Mouse (Mus musculus): ENCODE measurements around the gene Mcm8. TPM values are rescaled to one million over a fixed set of nuclear protein-coding genes. Genes with fewer than 3 reads are reported as not detected.

Gene Mcm8
- polyA plus RNA-seq, 2 experiments from 2014 or later: 1.1 to 3.2 TPM

DNA sequence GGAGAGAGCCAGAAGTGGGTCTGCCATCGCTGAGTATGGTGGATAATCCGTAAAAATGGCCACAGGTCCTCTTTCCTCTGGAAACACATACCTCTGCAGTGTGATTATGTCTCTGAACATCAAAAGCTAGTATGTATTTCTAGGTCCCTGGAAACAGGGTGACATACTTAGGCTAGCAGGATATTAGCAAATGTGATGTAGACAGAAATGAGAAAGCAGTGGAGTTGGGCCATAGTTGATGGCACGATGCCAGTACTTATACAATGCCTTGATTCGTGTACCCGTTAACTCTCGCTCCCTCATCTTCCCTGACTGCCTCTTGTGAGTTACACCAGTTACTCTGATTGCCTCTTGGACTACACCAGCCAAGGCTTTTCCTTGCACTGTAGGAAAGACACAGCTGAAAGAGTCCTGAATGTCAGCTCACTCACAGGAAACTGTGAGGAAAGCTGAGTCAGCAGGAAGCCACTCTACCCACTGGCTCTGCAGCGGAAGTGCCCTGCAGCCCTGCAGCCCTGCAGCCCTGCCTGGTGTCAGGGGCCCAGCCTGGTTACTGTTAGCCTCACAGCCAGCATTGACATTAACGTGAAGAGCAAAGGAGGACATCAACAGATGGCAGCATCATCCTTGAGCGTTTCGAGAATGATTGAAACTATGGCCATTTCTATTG, 57.9 kb downstream of the Mcm8 start:
- peak; percentile 79 for ATAC-seq

DNA sequence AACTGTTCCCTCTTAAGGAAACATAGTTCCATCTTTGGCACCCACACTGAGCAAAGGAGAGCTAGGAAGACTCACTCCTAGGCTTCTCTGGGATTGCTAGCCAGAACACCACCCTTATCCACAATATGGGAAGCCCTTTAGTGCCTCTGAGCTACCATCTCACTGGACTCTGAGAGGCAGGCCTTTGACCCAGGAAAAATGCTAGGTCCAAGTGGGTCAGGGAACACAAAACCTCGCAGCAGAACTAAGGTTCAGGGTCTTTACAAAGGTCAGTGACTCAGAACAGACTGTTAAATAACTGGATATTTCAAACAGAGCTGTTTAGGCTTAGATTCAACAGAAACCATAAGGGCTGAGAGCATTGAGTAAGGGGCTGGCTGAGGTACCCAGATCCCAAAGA, 61.0 kb downstream of the Mcm8 start:
- no peak for ATAC-seq

DNA sequence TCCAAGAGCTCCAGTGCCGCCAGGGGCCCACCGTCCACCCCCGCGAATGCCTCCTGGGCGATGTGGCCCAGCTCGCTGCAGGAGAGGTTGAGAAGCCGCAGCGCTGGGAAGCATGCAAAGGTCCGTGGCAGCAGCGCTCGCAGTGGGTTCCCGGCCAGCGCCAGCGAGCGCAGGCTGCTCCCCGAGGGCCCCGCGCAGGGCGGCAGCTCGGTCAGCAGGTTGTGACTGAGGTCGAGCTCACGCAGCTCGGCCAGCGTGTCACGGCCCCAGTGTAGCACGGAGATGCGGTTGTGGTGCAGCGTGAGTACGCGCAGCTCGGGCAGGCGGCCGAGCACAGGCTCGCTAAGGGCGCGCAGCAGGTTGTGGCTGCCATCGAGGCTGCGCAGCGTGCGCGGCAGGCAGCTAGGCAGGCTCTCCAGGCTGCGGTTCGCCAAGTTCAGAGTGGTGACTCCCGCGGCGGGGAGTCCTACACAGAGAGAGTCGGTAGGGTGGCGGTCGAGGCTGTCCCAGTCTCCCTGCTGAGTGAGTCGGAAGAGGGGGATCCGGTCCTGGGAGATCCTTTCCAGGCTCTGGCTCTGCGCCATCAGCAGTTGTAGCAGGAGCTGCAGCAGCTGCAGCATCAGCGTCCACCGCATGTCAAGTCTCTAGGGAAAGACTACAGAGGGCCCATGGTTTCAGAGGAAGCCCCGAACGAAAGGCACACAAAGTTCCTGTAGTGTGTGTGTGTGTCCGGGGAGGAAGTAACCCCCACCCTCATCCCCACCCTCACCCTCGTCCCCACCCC, 63.5 kb downstream of the Mcm8 start:
- ATAC-seq: no peak

DNA sequence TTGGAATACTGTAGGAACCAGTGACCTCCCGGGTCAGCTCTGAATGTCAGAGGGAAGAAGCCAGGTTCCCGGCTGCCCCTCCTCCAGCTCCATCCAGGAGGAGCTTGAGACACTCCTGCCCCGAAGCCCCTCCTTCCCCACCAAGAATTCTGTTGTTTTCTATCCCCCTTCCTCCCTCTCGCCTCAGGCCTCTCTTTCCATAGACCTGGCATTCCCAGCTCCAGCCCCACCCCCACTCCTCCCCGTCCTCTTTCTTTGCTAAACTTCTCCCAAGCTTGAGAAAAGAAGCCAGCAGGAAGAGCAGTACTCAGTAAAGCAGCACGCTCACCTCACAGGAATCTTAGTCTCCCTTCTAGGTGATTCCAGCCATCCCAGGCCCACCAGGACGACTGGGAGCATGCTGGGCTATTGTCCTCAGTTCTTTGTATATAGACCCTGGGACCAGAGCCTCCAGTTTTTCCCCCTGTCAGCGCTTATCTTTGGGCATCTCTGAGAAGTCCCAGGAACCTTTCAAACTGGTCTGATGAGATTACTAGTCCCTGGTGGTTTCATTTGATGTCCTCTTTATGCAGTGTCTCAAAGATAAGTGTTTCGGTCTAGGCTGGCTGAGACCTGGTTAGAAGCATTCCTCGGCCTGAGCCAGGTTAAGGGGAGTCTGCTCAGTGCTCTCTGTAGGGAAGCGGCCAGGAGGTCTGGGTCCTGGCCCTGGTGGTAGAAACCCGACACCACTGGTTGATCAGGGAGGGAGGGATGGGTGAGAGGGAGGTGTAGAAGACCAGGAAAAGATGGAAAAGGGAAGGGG, 65.1 kb downstream of the Mcm8 start, which contains the start of gene Lrrn4:
Gene Lrrn4 (minus strand): TSS at position 48 of the 802 bp plus-strand sequence.
- no peak for ATAC-seq

DNA sequence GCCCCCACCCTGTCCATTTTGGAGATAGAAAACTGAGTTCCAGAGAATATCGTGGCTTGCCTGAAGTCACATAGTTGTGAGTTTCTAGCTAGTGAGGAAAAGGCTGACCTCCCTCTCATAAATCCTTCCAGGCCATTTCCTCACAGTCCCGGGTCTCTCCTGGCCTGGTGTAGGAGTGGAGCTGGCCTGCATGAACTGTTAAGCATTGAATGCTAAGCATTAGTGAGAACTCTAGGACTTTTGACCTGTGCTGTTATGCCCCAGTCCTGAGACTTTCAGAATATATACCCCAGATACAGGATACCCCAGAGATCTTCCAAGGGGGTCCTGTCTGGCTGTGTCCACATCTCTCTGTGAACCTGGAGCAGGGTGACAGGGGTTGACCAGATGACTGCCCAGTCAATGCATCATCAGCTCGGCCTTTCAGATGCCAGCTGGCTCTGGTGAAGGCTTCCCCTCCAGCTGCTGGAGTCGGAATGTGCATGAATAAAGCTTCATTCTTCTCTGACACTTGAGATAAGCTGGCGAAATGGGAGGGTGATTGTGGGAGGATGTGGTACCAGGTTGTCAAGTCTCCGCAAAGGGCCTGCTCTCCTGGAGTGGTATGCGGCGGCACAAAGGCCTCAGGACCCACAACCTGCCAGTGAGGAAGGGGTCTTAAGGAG, 68.5 kb downstream of the Mcm8 start:
- no peak for ATAC-seq

DNA sequence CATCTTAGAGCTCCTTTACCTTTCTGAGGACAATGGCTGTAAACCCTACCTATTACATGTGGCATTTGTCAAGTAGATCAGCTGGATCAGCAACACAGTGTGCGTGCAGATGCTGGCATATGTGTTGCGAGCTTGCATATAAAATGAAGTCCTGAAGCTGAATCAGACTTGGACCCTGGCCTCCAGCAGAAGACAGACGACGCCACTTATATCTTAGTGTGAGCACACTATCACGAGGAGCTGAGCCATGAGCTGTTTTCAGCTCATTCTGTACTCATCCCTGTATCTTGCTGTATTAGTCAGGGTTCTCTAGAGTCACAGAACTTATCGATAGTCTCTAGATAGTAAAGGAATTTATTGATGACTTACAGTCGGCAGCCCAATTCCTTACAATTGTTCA, 69.4 kb downstream of the Mcm8 start:
- no peak for ATAC-seq

Other genes starting within 250 kb of the Mcm8 start
- 10 to 100 TPM; 50.6 to 63.3 TPM for gene Gpcpd1, start 228.4 kb upstream of the Mcm8 start, polyA plus RNA-seq (2017; shearing (Covaris generic))
- 10 to 100 TPM; 27.2 to 28.1 TPM for gene Shld1, start 129.2 kb upstream of the Mcm8 start, polyA plus RNA-seq (2017; shearing (Covaris generic))
- under 1 TPM in 1 of 2 experiments, not detected in 1; 0.16 TPM for gene Chgb, start 34.9 kb upstream of the Mcm8 start, polyA plus RNA-seq (2017; shearing (Covaris generic))
- gene Trmt6, start 86 bp upstream of the Mcm8 start, polyA plus RNA-seq (2017; shearing (Covaris generic)): 10 to 100 TPM; 41.9 to 47.2 TPM
- 1 to 10 TPM; 2.9 to 3.8 TPM for gene Crls1, start 30.5 kb downstream of the Mcm8 start, polyA plus RNA-seq (2017; shearing (Covaris generic))
- gene Lrrn4, start 64.8 kb downstream of the Mcm8 start, polyA plus RNA-seq (2017; shearing (Covaris generic)): under 1 TPM in 1 of 2 experiments, not detected in 1; 0.69 TPM
- not detected for gene Fermt1, start 129.8 kb downstream of the Mcm8 start, polyA plus RNA-seq (2017; shearing (Covaris generic))